Mouse (Mus musculus): ENCODE data around the gene Clcnkb.

- no peak for TF ChIP-seq CTCF (IDR thresholded peaks at IDR 0.05; ENCODE audit: low read depth, low read length)
- no peak for TF ChIP-seq POLR2A (IDR thresholded peaks at IDR 0.05; ENCODE audit: insufficient read depth, low read length)
These were observed 43.1 kb upstream of the Clcnkb start for GRCm38 (mm10) chr4:141458888-141459287.
